Mouse (Mus musculus) cortical plate, adult 2 months (tissue): ENCODE measurements around the gene Dync1i1. TPM values are rescaled to one million over a fixed set of nuclear protein-coding genes. Genes with fewer than 3 reads are reported as not detected.

ENCODE experiments used
- H3K27ac ChIP-seq: fragments of 200-500 bp; 2 replicates; pipeline ENCODE4 v1.5.1; 2012; ENCODE audit warnings: low read length, control low read depth, inconsistent platforms; ENCODE audit not compliant: insufficient read depth
- H3K4me1 ChIP-seq: fragments of 200-500 bp; 2 replicates; pipeline ENCODE4 v1.6.1; 2011; ENCODE audit warnings: low read length; ENCODE audit not compliant: control insufficient read depth, insufficient read depth
- H3K4me3 ChIP-seq: fragments of 200-500 bp; 2 replicates; pipeline ENCODE4 v1.5.1; 2011; ENCODE audit warnings: mild to moderate bottlenecking, low read length, control low read depth; ENCODE audit not compliant: insufficient read depth
- CTCF ChIP-seq: fragments of 200-500 bp; IDR thresholded peaks from 2 replicates; pipeline ENCODE4 v1.5.1; 2011; ENCODE audit warnings: mild to moderate bottlenecking, control low read depth, low read length; ENCODE audit not compliant: insufficient read depth; ENCODE audit errors: extremely low read depth
- POLR2A ChIP-seq: fragments of 200-500 bp; IDR thresholded peaks from 2 replicates; pipeline ENCODE4 v1.6.1; 2011; ENCODE audit warnings: mild to moderate bottlenecking, low read length, control low read depth; ENCODE audit not compliant: insufficient read depth; ENCODE audit errors: extremely low read depth
- polyA plus RNA-seq: library from polyadenylated mRNA; depleted of rRNA; stranded (reverse); fragments of >200 nt; gene quantifications from 2 replicates; pipeline ENCODE4 v1.2.3, GENCODE M21; 2012

Gene Dync1i1
- polyA plus RNA-seq, 1 experiment: 133 TPM

- TF ChIP-seq CTCF (0 out of 2 replicates have a peak, but pooled peaks have one; percentile 7), POLR2A (no peak)
- Histone ChIP-seq H3K4me3 (no peak overlapping the region), H3K27ac (no peak overlapping the region), H3K4me1 (no peaks in the 10 kb centered on the region)
Observed at GRCm38 (mm10) chr6:5802124-5802839, 76.8 kb downstream of the Dync1i1 start.

DNA sequence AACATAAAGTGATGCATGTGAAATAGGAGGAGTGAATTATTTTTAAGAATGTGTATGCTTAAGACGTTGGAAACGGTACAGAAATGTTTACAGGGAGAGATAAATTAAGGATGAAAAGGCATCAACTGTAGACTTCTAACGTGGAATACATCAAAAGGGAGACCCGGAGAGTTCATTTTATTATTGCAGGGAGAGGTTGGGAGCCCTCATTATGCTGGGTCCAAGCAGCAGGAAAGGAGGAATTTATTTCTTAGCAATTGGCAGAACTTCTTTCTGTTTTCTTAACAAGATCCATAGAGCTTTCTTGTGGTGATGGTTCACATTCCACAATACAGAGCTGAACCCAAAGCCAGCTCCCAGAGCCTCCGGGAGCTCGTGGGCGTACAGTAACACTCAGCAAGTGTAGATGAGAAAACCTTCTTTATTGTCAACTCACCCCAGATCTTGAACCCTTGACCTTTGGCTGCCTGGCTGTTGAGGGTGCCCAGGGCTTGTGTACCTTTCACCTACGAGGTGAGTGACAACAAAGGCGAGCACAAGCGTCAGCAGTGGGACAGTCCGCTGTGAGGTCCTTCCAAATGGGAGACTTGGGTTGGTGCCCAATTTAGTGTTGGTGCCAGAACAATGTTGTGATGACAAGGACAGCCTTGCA is 77.5 kb downstream of the Dync1i1 start:
- H3K4me1 ChIP-seq: peaks cover 3% of the 10 kb centered on the region; the same call in 1 of the 2 replicates
- TF ChIP-seq POLR2A: no peak
- TF ChIP-seq CTCF: no peak

DNA sequence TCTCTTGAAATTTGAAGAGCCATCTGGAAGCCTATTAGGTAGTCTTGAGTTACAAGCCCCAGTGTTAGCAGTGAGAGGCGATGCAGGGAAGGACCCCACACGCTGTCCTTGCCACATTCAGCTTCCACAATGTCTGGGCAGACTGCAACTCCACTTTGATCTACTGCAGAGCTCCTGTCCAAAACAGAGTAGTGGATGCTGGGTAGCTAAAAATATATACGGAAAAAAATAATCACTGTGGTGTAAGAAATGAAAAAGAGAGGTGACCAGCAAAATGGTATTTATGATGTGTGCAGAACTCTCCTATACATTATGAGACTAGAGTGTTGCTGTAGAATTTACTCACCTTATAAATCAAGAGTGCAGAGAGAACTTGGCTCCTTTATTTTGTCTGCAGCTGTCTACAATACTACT is 82.6 kb downstream of the Dync1i1 start:
- TF ChIP-seq POLR2A: no peak
- TF ChIP-seq CTCF: no peak
- Histone ChIP-seq H3K4me3 (no peak overlapping the region), H3K4me1 (peaks cover 3% of the 10 kb centered on the region; the same call in 1 of the 2 replicates), H3K27ac (no peak overlapping the region)

More for the DNA sequence above, 77.5 kb downstream of the Dync1i1 start:
- H3K4me3 ChIP-seq: no peak overlapping the region
- no peak overlapping the region for H3K27ac ChIP-seq

- no peak overlapping the region for H3K4me3 ChIP-seq
- no peak overlapping the region for H3K27ac ChIP-seq
- peaks cover 3% of the 10 kb centered on the region; the same call in 1 of the 2 replicates for H3K4me1 ChIP-seq
- TF ChIP-seq CTCF (no peak), POLR2A (no peak)
Observed at GRCm38 (mm10) chr6:5812076-5812475, 86.6 kb downstream of the Dync1i1 start.

GRCm38 (mm10) chr6:5819674-5820073 is 94.2 kb downstream of the Dync1i1 start:
- Histone ChIP-seq H3K4me1 (no peaks in the 10 kb centered on the region), H3K4me3 (no peak overlapping the region)
- TF ChIP-seq POLR2A (no peak), CTCF (no peak)

DNA sequence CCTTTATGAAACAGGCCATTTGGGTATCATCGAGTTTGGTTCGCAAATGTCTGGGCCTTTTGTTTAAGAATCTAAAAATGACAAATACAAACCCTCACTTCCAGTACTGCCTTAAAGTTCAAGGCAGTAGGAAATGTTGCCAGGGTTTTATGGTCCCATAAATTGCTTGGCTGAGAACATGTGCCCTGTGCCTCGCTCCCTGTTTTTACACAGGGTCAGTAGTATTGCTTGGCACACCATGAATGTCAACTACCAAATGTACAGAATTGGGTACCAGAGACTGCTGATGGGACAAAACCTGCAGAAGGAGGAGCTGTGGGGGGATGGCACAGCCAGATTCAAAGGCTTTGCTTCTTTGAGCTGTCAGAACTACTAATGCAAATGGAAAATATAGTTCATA is 100.0 kb downstream of the Dync1i1 start:
- Histone ChIP-seq H3K4me3 (no peak overlapping the region), H3K4me1 (no peaks in the 10 kb centered on the region), H3K27ac (no peak overlapping the region)
- TF ChIP-seq POLR2A (no peak), CTCF (no peak)

More at GRCm38 (mm10) chr6:5819674-5820073, 94.2 kb downstream of the Dync1i1 start:
- no peak overlapping the region for H3K27ac ChIP-seq

DNA sequence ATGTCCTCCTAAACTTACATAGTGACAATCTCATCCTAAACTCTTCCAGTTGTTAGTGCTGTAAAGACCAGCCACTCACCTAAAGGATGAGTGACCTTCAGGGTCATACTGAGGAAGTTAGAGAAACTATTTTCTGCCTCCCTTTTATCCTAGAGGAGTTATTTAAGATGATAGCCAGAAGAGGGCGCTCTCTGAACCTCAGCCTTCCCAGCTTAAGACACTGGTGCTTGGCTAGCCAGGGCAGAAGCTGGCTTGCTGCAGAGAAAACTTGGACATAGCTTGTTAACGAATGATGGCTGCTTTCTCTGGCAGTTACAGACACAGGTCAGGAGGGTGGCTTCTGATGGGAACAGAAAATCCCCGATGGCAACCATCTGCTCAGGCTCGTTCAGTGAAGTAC is 101.6 kb downstream of the Dync1i1 start:
- no peaks in the 10 kb centered on the region for H3K4me1 ChIP-seq
- H3K4me3 ChIP-seq: no peak overlapping the region
- 0 out of 2 replicates have a peak, but pooled peaks have one; percentile 9 for TF ChIP-seq CTCF
- no peak for TF ChIP-seq POLR2A
- no peak overlapping the region for H3K27ac ChIP-seq

- TF ChIP-seq POLR2A (no peak), CTCF (no peak)
- H3K4me1 ChIP-seq: no peaks in the 10 kb centered on the region
- H3K4me3 ChIP-seq: no peak overlapping the region
- H3K27ac ChIP-seq: no peak overlapping the region
Observed at GRCm38 (mm10) chr6:5828409-5828974, 103.1 kb downstream of the Dync1i1 start.

DNA sequence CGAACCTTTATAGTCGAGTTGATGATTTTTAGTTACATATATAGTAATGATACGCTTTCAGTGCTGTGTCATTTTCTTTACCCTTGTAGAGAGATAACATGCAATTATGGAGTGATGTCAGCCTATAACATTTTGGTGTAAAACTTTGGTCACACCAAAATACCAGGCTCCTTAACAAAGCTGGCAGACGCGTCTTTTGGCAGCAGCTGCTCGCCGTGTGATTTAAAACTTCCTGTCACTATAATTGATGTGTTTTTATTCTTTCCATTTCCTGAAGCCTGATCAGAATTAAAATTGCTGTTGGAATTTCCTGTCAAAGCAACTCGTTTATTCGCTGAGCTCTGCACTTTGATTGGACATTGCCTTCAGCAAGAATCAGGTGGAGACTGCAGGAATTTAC is 103.7 kb downstream of the Dync1i1 start:
- no peak overlapping the region for H3K4me3 ChIP-seq
- TF ChIP-seq CTCF: no peak
- H3K27ac ChIP-seq: no peak overlapping the region
- no peaks in the 10 kb centered on the region for H3K4me1 ChIP-seq

GRCm38 (mm10) chr6:5830717-5831116 is 105.3 kb downstream of the Dync1i1 start:
- Histone ChIP-seq H3K27ac (no peak overlapping the region), H3K4me3 (no peak overlapping the region), H3K4me1 (no peaks in the 10 kb centered on the region)
- TF ChIP-seq POLR2A (no peak), CTCF (no peak)
